Mouse (Mus musculus): ENCODE measurements around the gene Nit1.

DNA sequence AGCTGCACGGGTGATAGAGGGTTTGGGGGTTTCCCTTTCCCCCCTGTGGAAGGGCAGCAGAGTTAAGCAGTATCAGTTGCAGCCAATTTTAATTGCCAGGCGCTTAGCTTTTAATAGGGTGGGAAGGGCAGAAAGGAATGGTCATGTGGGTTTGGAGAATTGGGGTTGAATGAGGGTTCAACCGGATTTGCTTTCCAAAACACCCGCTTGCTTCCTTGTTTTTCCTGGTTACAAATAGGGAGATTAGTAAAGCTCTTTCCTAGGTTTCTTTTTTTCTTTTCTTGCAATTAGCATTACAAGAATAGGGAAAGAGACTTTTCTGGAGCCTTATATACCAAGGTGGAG lies 15.3 kb downstream of the Nit1 start:
- TF ChIP-seq CTCF (IDR thresholded peaks at IDR 0.05; ENCODE audit: extremely low read depth, insufficient read length, insufficient replicate concordance, low read depth, low read length) = no peak
- TF ChIP-seq POLR2A (IDR thresholded peaks at IDR 0.05; ENCODE audit: low read depth, low read length) = no peak
